Mouse (Mus musculus): ENCODE measurements around the gene Epb41.

DNA sequence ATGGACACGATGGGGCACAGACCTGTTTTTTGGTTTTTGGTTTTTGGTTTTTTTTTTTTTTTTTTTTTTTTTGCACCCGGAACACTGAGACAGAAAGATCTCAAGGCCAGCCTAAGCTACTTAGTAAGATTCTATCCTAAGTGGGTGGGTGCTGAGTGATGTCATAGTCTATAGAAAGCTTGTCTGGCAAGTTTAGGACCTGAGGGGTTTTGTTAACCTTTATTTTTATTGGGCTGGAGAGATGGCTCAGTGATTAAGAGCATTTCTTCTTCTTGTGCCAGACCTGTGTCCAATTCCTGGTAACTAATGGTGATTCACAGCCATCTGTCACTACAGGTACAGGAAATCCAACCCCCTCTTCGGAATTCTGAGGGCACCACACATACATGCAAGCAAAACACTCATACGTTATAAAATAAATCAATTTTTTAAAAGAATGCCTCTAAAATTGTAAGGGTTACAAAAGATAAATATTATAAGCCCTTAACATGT lies 5.4 kb upstream of the Epb41 start:
- TF ChIP-seq CTCF (IDR thresholded peaks at IDR 0.05; ENCODE audit: extremely low read depth, insufficient read depth, insufficient read length, insufficient replicate concordance) (no peak), POLR2A (IDR thresholded peaks at IDR 0.05; ENCODE audit: low read depth, low read length) (no peak)
